In genomic region chr12:22951956-22952355, GRCm38 (mm10) we compare ENCODE assay signal across 8 mouse cellular contexts.
DNase-seq lines count a peak whose midpoint lies in the region; ATAC-seq and TF ChIP-seq lines count a peak whose summit lies in the region.
"Not testable (repeated sequence)": the region's sequence is repeated elsewhere in the genome, so short reads cannot be mapped to it uniquely, and the experiment has no call there.

No protein-coding gene starts in this region.

- peak; percentile 51 for TF ChIP-seq CTCF in gastrocnemius, adult 2 months (IDR thresholded peaks at IDR 0.05)
- peak; percentile 25; the same call in 1 of the 2 replicates for TF ChIP-seq CTCF in hindbrain, postnatal 0 days (IDR thresholded peaks at IDR 0.05; ENCODE audit: low read depth)
- 0 out of 2 replicates have a peak, but pooled peaks have one; percentile 7 for TF ChIP-seq CTCF in midbrain, postnatal 0 days (IDR thresholded peaks at IDR 0.05)
- not testable (repeated sequence) for TF ChIP-seq CTCF in thymus, adult 2 months (IDR thresholded peaks at IDR 0.05; ENCODE audit: borderline replicate concordance, control insufficient read depth, extremely low read depth, insufficient read depth, low read length, poor library complexity)

- not testable (repeated sequence) for H3K4me3 ChIP-seq in gastrocnemius, adult 2 months; hindbrain, postnatal 0 days (ENCODE audit: low read length); midbrain, postnatal 0 days (ENCODE audit: low read depth, low read length); thymus, adult 2 months (ENCODE audit: control insufficient read depth, insufficient read depth, low read length)

- not testable (repeated sequence) for TF ChIP-seq POLR2A in thymus, adult 2 months (IDR thresholded peaks at IDR 0.05; ENCODE audit: control insufficient read depth, extremely low read depth, insufficient read depth, low read length, poor library complexity)

- ATAC-seq in hindbrain, postnatal 0 days; midbrain, postnatal 0 days (ENCODE audit: low FRiP score): not testable (repeated sequence)

- not testable (repeated sequence) for H3K4me1 ChIP-seq in hindbrain, postnatal 0 days (ENCODE audit: insufficient read depth, low read length); midbrain, postnatal 0 days (ENCODE audit: insufficient read depth, low read length); thymus, adult 2 months (replicated peaks; ENCODE audit: control insufficient read depth, insufficient read depth, low read length)

- not testable (repeated sequence) for H3K27ac ChIP-seq in gastrocnemius, adult 2 months; hindbrain, postnatal 0 days; midbrain, postnatal 0 days (ENCODE audit: low read depth, low read length); thymus, adult 2 months (ENCODE audit: control insufficient read depth, insufficient read depth, low read length)

- not testable (repeated sequence) for H3K9ac ChIP-seq in hindbrain, postnatal 0 days (replicated peaks; ENCODE audit: low read length); midbrain, postnatal 0 days (replicated peaks; ENCODE audit: low read length, poor library complexity, severe bottlenecking)

- not testable (repeated sequence) for H3K27me3 ChIP-seq in hindbrain, postnatal 0 days (ENCODE audit: insufficient read depth, low read length); midbrain, postnatal 0 days (ENCODE audit: insufficient read depth, low read length); thymus, adult 2 months (ENCODE audit: control insufficient read depth, insufficient read depth, low read length)

- intact Hi-C loops in gastrocnemius, adult 2 months (cut with DNase I) = not testable (repeated sequence)

- peak; percentile 11 to 20 for DNase-seq in B cell, adult 2 months
- DNase-seq in cerebellum, adult 8-10 months = peak; percentile 5
- not testable (repeated sequence) for DNase-seq in gastrocnemius, adult 2 months; hindbrain, postnatal 0 days (ENCODE audit: low spot score); midbrain, postnatal 0 days (ENCODE audit: low spot score)
- peak; percentile 22 for DNase-seq in layer of hippocampus, adult 11-12 months (ENCODE audit: low spot score)
- DNase-seq in left cerebral cortex, adult 8-10 months (ENCODE audit: low spot score in 2 of 2) = peak; percentile 4 to 20
- DNase-seq in thymus, adult 2 months = peak; percentile 12

- not testable (repeated sequence) for H3K36me3 ChIP-seq in hindbrain, postnatal 0 days (ENCODE audit: insufficient read depth, low read length); midbrain, postnatal 0 days (ENCODE audit: insufficient read depth, low read length); thymus, adult 2 months (ENCODE audit: control insufficient read depth, insufficient read depth, low read length)

- not testable (repeated sequence) for H3K9me3 ChIP-seq in hindbrain, postnatal 0 days (ENCODE audit: low read length); midbrain, postnatal 0 days (ENCODE audit: low read length)

- 46% methylated on average over 3 of the region's 3 CpGs for WGBS in hindbrain, postnatal 0 days
- 54% methylated on average over 3 of the region's 3 CpGs for WGBS in midbrain, postnatal 0 days
- 53% methylated on average over 3 of the region's 3 CpGs for WGBS in thymus, adult 2 months

- not testable (repeated sequence) for H3K4me2 ChIP-seq in hindbrain, postnatal 0 days (ENCODE audit: low read depth, low read length); midbrain, postnatal 0 days (ENCODE audit: low read depth, low read length, poor library complexity, severe bottlenecking)
